Mouse (Mus musculus) macrophage (primary cell): ENCODE measurements around the gene Mettl14. TPM values are rescaled to one million over a fixed set of nuclear protein-coding genes. Genes with fewer than 3 reads are reported as not detected.
"Not testable (repeated sequence)": the region's sequence is repeated elsewhere in the genome, so short reads cannot be mapped to it uniquely, and the experiment has no call there.

Source experiments
- H3K27ac ChIP-seq: fragments of 350-480 bp; formaldehyde crosslinking; 2 replicates; pipeline ENCODE4 v1.9.0; 2021
- H3K36me3 ChIP-seq: fragments of 350-480 bp; formaldehyde crosslinking; 2 replicates; pipeline ENCODE4 v1.9.0; 2021; ENCODE audit errors: inconsistent target
- H3K4me3 ChIP-seq: fragments of 350-480 bp; formaldehyde crosslinking; 2 replicates; pipeline ENCODE4 v1.9.0; 2021; ENCODE audit errors: inconsistent target
- H3K79me2 ChIP-seq: fragments of 350-480 bp; formaldehyde crosslinking; 2 replicates; pipeline ENCODE4 v1.9.0; 2021; ENCODE audit errors: inconsistent target
- WGBS: methylation state at CpG from one replicate; pipeline ENCODE4 v1.1.7; 2026; ENCODE audit warnings: inconsistent platforms; ENCODE audit not compliant: missing documents; 5-methylcytosine and 5-hydroxymethylcytosine counted together
- polyA plus RNA-seq: library from polyadenylated mRNA; stranded (reverse); fragments of 250-400 nt; gene quantifications from 3 replicates; pipeline ENCODE4 v1.2.4, GENCODE M21; 2018; ENCODE audit warnings: inconsistent platforms

Gene Mettl14
- polyA plus RNA-seq, 1 experiment from 2014 or later, result 21.7 TPM

DNA sequence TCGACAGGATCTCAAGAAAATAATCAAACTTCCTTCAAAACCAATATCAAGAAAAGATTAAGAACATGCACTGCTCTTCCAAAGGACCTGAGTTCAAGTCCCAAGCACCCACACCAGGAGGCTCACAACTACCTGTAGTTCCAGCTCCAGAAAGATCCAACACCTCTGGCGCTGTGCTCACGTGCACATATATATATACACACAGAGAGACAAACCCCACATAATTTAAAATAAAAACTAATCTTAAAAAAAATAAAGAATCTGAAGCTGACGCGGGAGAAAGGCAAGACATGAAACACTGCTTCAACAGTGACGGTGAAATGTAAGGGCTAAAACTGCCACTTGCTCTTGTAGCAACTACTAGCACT lies 806 bp downstream of the Mettl14 start:
- 10% methylated on average over 6 of the region's 6 CpGs for WGBS
- Histone ChIP-seq H3K79me2 (peaks cover 31% of the 10 kb centered on the region), H3K4me3 (peak overlapping the region; percentile 81), H3K36me3 (peaks cover 8% of the 10 kb centered on the region; the same call in 1 of the 2 replicates), H3K27ac (peak overlapping the region; percentile 69)

GRCm38 (mm10) chr3:123384435-123384834 lies 1.5 kb downstream of the Mettl14 start:
- Histone ChIP-seq H3K27ac (no peak overlapping the region), H3K4me3 (no peak overlapping the region)
- WGBS, result 89% methylated on average over 7 of the region's 7 CpGs

GRCm38 (mm10) chr3:123376562-123376961 lies 9.3 kb downstream of the Mettl14 start:
- no peak overlapping the region for H3K4me3 ChIP-seq
- H3K36me3 ChIP-seq, result peaks cover 43% of the 10 kb centered on the region; the same call in 1 of the 2 replicates
- H3K79me2 ChIP-seq, result no peaks in the 10 kb centered on the region; the same call in 1 of the 2 replicates
- WGBS, result 94% methylated on average over 3 of the region's 3 CpGs
- no peak overlapping the region for H3K27ac ChIP-seq

More at GRCm38 (mm10) chr3:123384435-123384834, 1.5 kb downstream of the Mettl14 start:
- Histone ChIP-seq H3K36me3 (peaks cover 13% of the 10 kb centered on the region; the same call in 1 of the 2 replicates), H3K79me2 (peaks cover 31% of the 10 kb centered on the region)

GRCm38 (mm10) chr3:123371766-123372535 lies 14.0 kb downstream of the Mettl14 start:
- Histone ChIP-seq H3K27ac (no peak overlapping the region), H3K79me2 (no peaks in the 10 kb centered on the region), H3K4me3 (no peak overlapping the region), H3K36me3 (peaks cover 47% of the 10 kb centered on the region; the same call in 1 of the 2 replicates)
- 71% methylated on average over 11 of the region's 11 CpGs for WGBS

- WGBS, result 91% methylated on average over 4 of the region's 5 CpGs
- Histone ChIP-seq H3K27ac (no peak overlapping the region), H3K4me3 (no peak overlapping the region), H3K36me3 (peaks cover 46% of the 10 kb centered on the region; the same call in 1 of the 2 replicates), H3K79me2 (no peaks in the 10 kb centered on the region)
Observed at GRCm38 (mm10) chr3:123370927-123371326, 15.0 kb downstream of the Mettl14 start.

DNA sequence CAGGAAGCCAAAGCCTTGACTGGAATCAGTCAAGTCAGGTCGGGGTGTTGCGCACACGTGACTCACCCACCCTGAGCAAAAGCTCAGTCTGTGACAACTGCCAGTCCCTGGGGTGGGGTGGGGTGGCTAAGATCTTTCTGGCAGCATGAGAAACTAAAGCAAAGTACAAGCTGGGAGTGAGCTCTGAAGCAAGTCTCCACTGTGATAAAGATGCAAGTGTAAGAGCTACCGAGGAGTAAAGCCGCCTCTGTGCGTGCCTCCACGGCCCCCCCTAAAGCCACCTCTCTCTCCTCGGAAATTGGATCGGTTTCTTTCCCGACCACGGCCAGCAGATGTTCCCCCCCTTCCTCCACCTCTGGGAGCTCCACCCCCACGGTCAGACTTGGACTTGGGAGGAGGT lies 16.7 kb downstream of the Mettl14 start:
- 92% methylated on average over 12 of the region's 12 CpGs for WGBS
- H3K36me3 ChIP-seq, result peaks cover 38% of the 10 kb centered on the region; the same call in 1 of the 2 replicates

DNA sequence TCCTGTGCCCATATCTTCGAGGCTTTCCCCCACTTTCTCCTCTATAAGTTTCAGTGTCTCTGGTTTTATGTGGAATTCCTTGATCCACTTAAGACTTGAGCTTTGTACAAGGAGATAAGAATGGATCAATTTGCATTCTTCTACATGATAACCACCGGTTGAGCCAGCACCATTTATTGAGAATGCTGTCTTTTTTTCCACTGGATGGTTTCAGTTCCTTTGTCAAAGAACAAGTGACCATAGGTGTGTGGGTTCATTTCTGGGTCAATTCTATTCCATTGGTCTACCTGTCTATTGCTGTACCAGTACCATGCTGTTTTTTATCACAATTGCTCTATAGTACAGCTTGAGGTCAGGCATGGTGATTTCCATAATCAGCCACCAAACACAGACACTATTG lies 19.1 kb downstream of the Mettl14 start:
- H3K79me2 ChIP-seq, H3K4me3 ChIP-seq, H3K27ac ChIP-seq: not testable (repeated sequence)
- peaks cover 47% of the 10 kb centered on the region for H3K36me3 ChIP-seq
- 92% methylated on average over 2 of the region's 2 CpGs for WGBS

More for the DNA sequence above, 16.7 kb downstream of the Mettl14 start:
- Histone ChIP-seq H3K4me3 (no peak overlapping the region), H3K27ac (no peak overlapping the region), H3K79me2 (no peaks in the 10 kb centered on the region)

GRCm38 (mm10) chr3:123356377-123356991 lies 29.4 kb downstream of the Mettl14 start:
- 39% methylated on average over 4 of the region's 4 CpGs for whole genome bisulfite sequencing
- Histone ChIP-seq H3K4me3 (no peak overlapping the region), H3K79me2 (no peaks in the 10 kb centered on the region), H3K36me3 (peaks cover 26% of the 10 kb centered on the region), H3K27ac (no peak overlapping the region)

DNA sequence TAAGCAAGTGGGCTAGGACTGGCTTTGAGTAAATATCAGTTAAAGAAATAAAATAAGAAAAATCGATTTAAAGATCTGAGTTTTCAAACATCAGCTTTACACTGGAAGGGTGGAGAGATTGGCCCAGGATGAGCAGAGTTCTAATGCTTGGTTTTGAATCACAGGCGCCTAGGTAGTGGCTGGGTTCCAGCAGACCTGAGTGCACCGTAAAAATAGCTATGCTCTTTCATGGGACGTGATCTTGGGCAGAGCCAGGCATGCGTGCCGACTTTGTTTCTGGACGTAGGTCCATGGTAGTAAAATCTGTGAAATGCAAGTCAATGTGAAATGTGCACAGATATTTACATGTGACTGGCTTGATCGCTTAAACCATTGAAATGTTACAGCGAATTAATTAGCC lies 31.5 kb downstream of the Mettl14 start:
- no peak overlapping the region for H3K27ac ChIP-seq
- H3K4me3 ChIP-seq, result no peak overlapping the region
- 95% methylated on average over 9 of the region's 9 CpGs for WGBS
- peaks cover 32% of the 10 kb centered on the region; the same call in 1 of the 2 replicates for H3K36me3 ChIP-seq
- no peaks in the 10 kb centered on the region for H3K79me2 ChIP-seq

DNA sequence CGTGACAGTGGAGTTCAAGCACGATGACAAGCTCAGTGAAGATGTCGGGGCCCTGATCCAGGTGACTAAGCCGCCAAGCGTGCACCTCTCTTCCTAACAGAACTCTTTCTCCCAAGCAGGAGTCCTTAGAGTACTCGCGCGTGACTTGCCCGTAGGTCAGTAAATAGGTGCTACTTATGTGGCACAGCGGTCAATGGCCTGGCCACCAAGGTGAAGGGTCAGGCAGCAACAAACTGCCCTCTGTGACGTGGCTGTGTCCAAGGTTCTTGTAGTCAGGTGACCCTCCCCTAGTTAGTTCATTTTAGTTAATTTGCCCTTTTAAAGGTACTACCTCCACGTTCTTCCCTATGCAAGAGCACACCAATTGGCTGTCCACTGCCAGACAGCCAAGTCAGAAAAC lies 32.2 kb downstream of the Mettl14 start:
- 89% methylated on average over 6 of the region's 12 CpGs for WGBS

GRCm38 (mm10) chr3:123353183-123353582 lies 32.7 kb downstream of the Mettl14 start:
- Histone ChIP-seq H3K36me3 (peaks cover 29% of the 10 kb centered on the region; the same call in 1 of the 2 replicates), H3K79me2 (no peaks in the 10 kb centered on the region), H3K27ac (no peak overlapping the region), H3K4me3 (no peak overlapping the region)
- 74% methylated on average over 6 of the region's 6 CpGs for WGBS

More for the DNA sequence above, 32.2 kb downstream of the Mettl14 start:
- Histone ChIP-seq H3K36me3 (peaks cover 30% of the 10 kb centered on the region; the same call in 1 of the 2 replicates), H3K79me2 (no peaks in the 10 kb centered on the region), H3K4me3 (no peak overlapping the region), H3K27ac (no peak overlapping the region)

GRCm38 (mm10) chr3:123351519-123351918 lies 34.4 kb downstream of the Mettl14 start:
- peaks cover 29% of the 10 kb centered on the region; the same call in 1 of the 2 replicates for H3K36me3 ChIP-seq
- no peaks in the 10 kb centered on the region for H3K79me2 ChIP-seq
- no peak overlapping the region for H3K27ac ChIP-seq
- WGBS, result 80% methylated on average over 2 of the region's 2 CpGs
- H3K4me3 ChIP-seq, result no peak overlapping the region

DNA sequence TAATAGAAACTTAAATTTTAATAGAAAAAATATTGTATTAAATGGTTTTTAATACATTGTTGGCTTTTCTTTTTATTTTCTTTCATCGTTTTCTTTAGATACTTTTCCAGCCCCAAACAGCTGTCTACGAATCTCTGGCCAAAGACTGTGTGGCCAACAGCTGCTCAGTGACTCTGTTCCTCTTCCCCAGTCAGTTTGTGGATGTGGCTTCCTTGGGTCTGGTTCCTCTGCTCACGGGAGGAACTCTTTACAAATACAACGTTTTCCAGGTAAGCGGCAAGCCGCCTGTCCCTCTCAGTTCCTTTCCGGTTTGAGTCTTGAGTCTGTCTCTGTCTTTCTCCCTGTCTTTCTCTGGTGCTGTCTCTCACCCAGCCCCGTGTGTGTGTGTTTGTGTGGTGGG lies 35.3 kb downstream of the Mettl14 start:
- 57% methylated on average over 8 of the region's 8 CpGs for WGBS
- H3K36me3 ChIP-seq, result peaks cover 29% of the 10 kb centered on the region; the same call in 1 of the 2 replicates
- H3K27ac ChIP-seq, result no peak overlapping the region
- H3K79me2 ChIP-seq, result no peaks in the 10 kb centered on the region
- no peak overlapping the region for H3K4me3 ChIP-seq

DNA sequence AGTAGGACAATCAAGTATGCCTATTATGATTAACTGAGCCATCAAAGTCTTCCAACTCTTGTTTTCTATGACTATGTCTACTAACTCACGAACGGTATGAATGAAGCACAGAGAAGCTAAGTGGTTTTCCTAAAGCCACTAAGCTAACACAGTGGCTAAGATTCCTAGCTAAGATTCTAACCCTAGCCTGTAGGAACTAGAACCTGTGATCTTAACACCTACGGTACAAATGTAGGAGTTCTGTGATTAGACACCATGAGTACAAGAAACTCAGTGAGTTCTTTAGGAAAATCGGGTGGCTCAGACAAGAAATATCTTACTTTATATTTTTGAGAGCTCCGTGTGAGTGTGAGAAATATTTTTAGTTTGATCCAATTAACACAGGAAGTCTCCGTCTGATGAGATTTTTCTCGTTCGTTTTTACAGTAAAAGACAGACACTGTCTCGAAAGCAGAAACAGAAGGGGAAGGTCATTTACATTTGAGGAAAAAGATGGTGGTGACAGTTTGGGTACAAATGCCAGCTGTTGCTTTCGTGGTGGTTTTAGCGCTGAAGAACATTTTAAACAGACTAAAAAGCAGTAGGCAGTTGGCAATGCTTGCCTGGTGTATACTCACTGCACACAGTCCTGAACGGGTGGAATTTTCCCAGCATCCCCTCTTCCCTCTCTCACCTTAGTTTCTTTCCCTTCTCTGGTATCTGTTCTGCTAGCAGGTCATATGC lies 37.7 kb downstream of the Mettl14 start:
- no peaks in the 10 kb centered on the region for H3K79me2 ChIP-seq
- H3K27ac ChIP-seq, result no peak overlapping the region
- WGBS, result 77% methylated on average over 12 of the region's 12 CpGs
- H3K36me3 ChIP-seq, result peaks cover 39% of the 10 kb centered on the region
- no peak overlapping the region for H3K4me3 ChIP-seq
